14 mouse cellular contexts compared by ENCODE assay signal in genomic region chr10:120402966-120403365, GRCm38 (mm10).
DNase-seq lines count a peak whose midpoint lies in the region.
"Had no signal": no experiment of that assay in that cellular context is flagged by ENCODE, and none has a peak within 500 bp of the region (broad histone marks: within the 10 kb centered on the region; RNA-seq: fewer than 3 reads in every experiment).

No protein-coding gene starts in this region.

- peak; percentile 27 for DNase-seq in gastrocnemius, postnatal 10 days
- DNase-seq in gastrocnemius, adult 18-20 months (ENCODE audit: low spot score) = no peak
- DNase-seq in kidney, postnatal 14 days = peak; percentile 46
- DNase-seq in kidney, adult 8-10 months = no peak
- DNase-seq in Muller cell, postnatal 12 days (ENCODE audit: inconsistent ontology term) = peak; percentile 61
- peak; percentile 73 for DNase-seq in adrenal gland, postnatal 14 days
- DNase-seq in left cerebral cortex, adult 18-20 months (ENCODE audit: low spot score in 2 of 2) = no peak
- DNase-seq: cerebellum, adult 11 months; heart, postnatal 36 days; liver, embryonic 13.5 days; lung, embryonic 14.5 days; lung, postnatal 36 days; right cerebral cortex, adult 18-20 months; thymus, postnatal 25 days had no signal

Comparison
In these comparisons a context has a peak if more than half of its experiments do, and no peak if none do; other contexts are left out.
1. DNase-seq: peak in gastrocnemius, postnatal 10 days (single experiment), kidney, postnatal 14 days (single experiment), Muller cell, postnatal 12 days (single experiment) and adrenal gland, postnatal 14 days (single experiment); none in gastrocnemius, adult 18-20 months (single experiment), kidney, adult 8-10 months (0 of 2) and left cerebral cortex, adult 18-20 months (0 of 2).